Mouse (Mus musculus): ENCODE results near the gene Hps6. TPM values are rescaled to one million over a fixed set of nuclear protein-coding genes. Genes with fewer than 3 reads are reported as not detected.

Hps6 gene
- polyA plus RNA-seq, 1 experiment from 2014 or later, result 2.9 TPM

- H3K4me2 ChIP-seq (replicated peaks), result no peak overlapping the region
- no peak overlapping the region for H3K9ac ChIP-seq (replicated peaks)
- WGBS, result 75% methylated on average over 9 of the region's 9 CpGs
- H3K27me3 ChIP-seq, result no peaks in the 10 kb centered on the region
- ATAC-seq (replicated peaks), result 0 out of 2 replicates have a peak, but pooled peaks have one; percentile 32
- peaks cover 11% of the 10 kb centered on the region for H3K4me1 ChIP-seq
- H3K36me3 ChIP-seq, result peaks cover 59% of the 10 kb centered on the region
- no peak overlapping the region for H3K4me3 ChIP-seq
- H3K9me3 ChIP-seq, result no peaks in the 10 kb centered on the region
- no peak overlapping the region for H3K27ac ChIP-seq (replicated peaks)
Measured at GRCm38 (mm10) chr19:46031689-46032432, 28.6 kb downstream of the Hps6 start.

- Histone ChIP-seq H3K36me3 (peaks cover 59% of the 10 kb centered on the region), H3K4me2 (replicated peaks) (no peak overlapping the region), H3K9ac (replicated peaks) (no peak overlapping the region), H3K4me3 (no peak overlapping the region), H3K27me3 (no peaks in the 10 kb centered on the region), H3K4me1 (peaks cover 22% of the 10 kb centered on the region), H3K27ac (replicated peaks) (no peak overlapping the region), H3K9me3 (no peaks in the 10 kb centered on the region)
- no peak for ATAC-seq (replicated peaks)
- 87% methylated on average over 26 of the region's 26 CpGs for WGBS
Measured at GRCm38 (mm10) chr19:46032731-46033510, 29.6 kb downstream of the Hps6 start.

GRCm38 (mm10) chr19:46033911-46034310 is 30.6 kb downstream of the Hps6 start:
- H3K36me3 ChIP-seq, result peaks cover 59% of the 10 kb centered on the region
- 95% methylated on average over 11 of the region's 11 CpGs for whole genome bisulfite sequencing

GRCm38 (mm10) chr19:46035971-46036370 is 32.7 kb downstream of the Hps6 start:
- H3K27ac ChIP-seq (replicated peaks), result no peak overlapping the region; the same call in 1 of the 2 replicates
- peaks cover 51% of the 10 kb centered on the region for H3K36me3 ChIP-seq
- H3K4me2 ChIP-seq (replicated peaks), result peak overlapping the region; percentile 99; the same call in 1 of the 2 replicates
- H3K9ac ChIP-seq (replicated peaks), result no peak overlapping the region
- ATAC-seq (replicated peaks), result no peak
- WGBS, result 87% methylated on average over 13 of the region's 13 CpGs
- peak overlapping the region; percentile 65; the same call in 1 of the 2 replicates for H3K4me3 ChIP-seq
- H3K27me3 ChIP-seq, result no peaks in the 10 kb centered on the region
- peaks cover 42% of the 10 kb centered on the region for H3K4me1 ChIP-seq
- H3K9me3 ChIP-seq, result no peaks in the 10 kb centered on the region

More at GRCm38 (mm10) chr19:46033911-46034310, 30.6 kb downstream of the Hps6 start:
- Histone ChIP-seq H3K27me3 (no peaks in the 10 kb centered on the region), H3K9me3 (no peaks in the 10 kb centered on the region), H3K9ac (replicated peaks) (no peak overlapping the region), H3K4me3 (no peak overlapping the region), H3K4me2 (replicated peaks) (no peak overlapping the region), H3K27ac (replicated peaks) (no peak overlapping the region), H3K4me1 (peaks cover 28% of the 10 kb centered on the region)
- ATAC-seq (replicated peaks), result no peak

GRCm38 (mm10) chr19:46036477-46037242 is 33.4 kb downstream of the Hps6 start:
- WGBS, result 59% methylated on average over 13 of the region's 13 CpGs
- no peak for ATAC-seq (replicated peaks)
- Histone ChIP-seq H3K36me3 (peaks cover 47% of the 10 kb centered on the region), H3K27me3 (no peaks in the 10 kb centered on the region), H3K9me3 (no peaks in the 10 kb centered on the region), H3K4me3 (peak overlapping the region; percentile 65), H3K4me1 (peaks cover 49% of the 10 kb centered on the region), H3K9ac (replicated peaks) (peak overlapping the region; percentile 75), H3K27ac (replicated peaks) (peak overlapping the region; percentile 99), H3K4me2 (replicated peaks) (peak overlapping the region; percentile 99)

- peak overlapping the region; percentile 99 for H3K27ac ChIP-seq (replicated peaks)
- H3K4me2 ChIP-seq (replicated peaks), result peak overlapping the region; percentile 99
- peaks cover 56% of the 10 kb centered on the region for H3K4me1 ChIP-seq
- ATAC-seq (replicated peaks), result no peak
- WGBS, result 14% methylated on average over 6 of the region's 6 CpGs
- no peaks in the 10 kb centered on the region for H3K9me3 ChIP-seq
- peak overlapping the region; percentile 65 for H3K4me3 ChIP-seq
- H3K27me3 ChIP-seq, result no peaks in the 10 kb centered on the region
- H3K9ac ChIP-seq (replicated peaks), result peak overlapping the region; percentile 75
- H3K36me3 ChIP-seq, result peaks cover 39% of the 10 kb centered on the region
Measured at GRCm38 (mm10) chr19:46037243-46037924, 34.1 kb downstream of the Hps6 start.

- peak overlapping the region; percentile 75 for H3K9ac ChIP-seq (replicated peaks)
- H3K4me1 ChIP-seq, result peaks cover 64% of the 10 kb centered on the region
- WGBS, result 2% methylated on average over 13 of the region's 13 CpGs
- H3K4me3 ChIP-seq, result peak overlapping the region; percentile 65
- ATAC-seq (replicated peaks), result no peak
- H3K9me3 ChIP-seq, result no peaks in the 10 kb centered on the region
- peak overlapping the region; percentile 99 for H3K27ac ChIP-seq (replicated peaks)
- H3K27me3 ChIP-seq, result no peaks in the 10 kb centered on the region
- peaks cover 31% of the 10 kb centered on the region for H3K36me3 ChIP-seq
- H3K4me2 ChIP-seq (replicated peaks), result peak overlapping the region; percentile 99
Measured at GRCm38 (mm10) chr19:46037925-46038850, 34.9 kb downstream of the Hps6 start.

- Histone ChIP-seq H3K9ac (replicated peaks) (peak overlapping the region; percentile 75), H3K27me3 (no peaks in the 10 kb centered on the region), H3K4me2 (replicated peaks) (peak overlapping the region; percentile 99), H3K9me3 (no peaks in the 10 kb centered on the region), H3K4me3 (peak overlapping the region; percentile 65), H3K4me1 (peaks cover 71% of the 10 kb centered on the region), H3K27ac (replicated peaks) (peak overlapping the region; percentile 99), H3K36me3 (peaks cover 25% of the 10 kb centered on the region)
- peak; percentile 6; the same call in 1 of the 2 replicates for ATAC-seq (replicated peaks)
- WGBS, result under 1% methylated on average over 15 of the region's 17 CpGs
Measured at GRCm38 (mm10) chr19:46038851-46039260, 35.5 kb downstream of the Hps6 start.

- WGBS, result under 1% methylated on average over 28 of the region's 30 CpGs
- H3K9me3 ChIP-seq, result no peaks in the 10 kb centered on the region
- H3K4me1 ChIP-seq, result peaks cover 75% of the 10 kb centered on the region
- peak overlapping the region; percentile 65 for H3K4me3 ChIP-seq
- H3K27me3 ChIP-seq, result no peaks in the 10 kb centered on the region
- H3K4me2 ChIP-seq (replicated peaks), result peak overlapping the region; percentile 99
- peak overlapping the region; percentile 75 for H3K9ac ChIP-seq (replicated peaks)
- peak overlapping the region; percentile 99 for H3K27ac ChIP-seq (replicated peaks)
- peak; percentile 68 for ATAC-seq (replicated peaks)
- peaks cover 19% of the 10 kb centered on the region for H3K36me3 ChIP-seq
Measured at GRCm38 (mm10) chr19:46039478-46039877, 36.2 kb downstream of the Hps6 start.

GRCm38 (mm10) chr19:46040149-46040902 is 37.0 kb downstream of the Hps6 start:
- ATAC-seq (replicated peaks), result no peak
- H3K9me3 ChIP-seq, result no peaks in the 10 kb centered on the region
- H3K4me2 ChIP-seq (replicated peaks), result peak overlapping the region; percentile 99
- H3K9ac ChIP-seq (replicated peaks), result peak overlapping the region; percentile 75
- peak overlapping the region; percentile 99 for H3K27ac ChIP-seq (replicated peaks)
- H3K36me3 ChIP-seq, result peaks cover 10% of the 10 kb centered on the region
- H3K4me1 ChIP-seq, result peaks cover 75% of the 10 kb centered on the region
- H3K4me3 ChIP-seq, result peak overlapping the region; percentile 65
- no peaks in the 10 kb centered on the region for H3K27me3 ChIP-seq
- 32% methylated on average over 14 of the region's 14 CpGs for WGBS
